Mouse (Mus musculus): ENCODE measurements around the gene Olfr157. TPM values are rescaled to one million over a fixed set of nuclear protein-coding genes. Genes with fewer than 3 reads are reported as not detected.

Olfr157 gene
- total and polyA plus RNA-seq, 3 experiments, result 0.01 TPM; not detected in 2

- no peaks in the 10 kb centered on the region; the same call in 1 of the 2 replicates for H3K79me2 ChIP-seq (ENCODE audit: control insufficient read depth, insufficient read depth, low read length, poor library complexity)
- H3K27ac ChIP-seq (ENCODE audit: control insufficient read depth, low read depth, low read length), result no peak overlapping the region
- peaks cover 0 to 2% of the 10 kb centered on the region in 2 experiments; a peak in 3 of 4 replicates for H3K27me3 ChIP-seq (ENCODE audit: control insufficient read depth in 1 of 2, insufficient read depth in 2 of 2, low read length in 2 of 2)
- no peak overlapping the region for H3K9ac ChIP-seq (ENCODE audit: control insufficient read depth, low read depth, low read length, poor library complexity, severe bottlenecking)
- no peaks in the 10 kb centered on the region; a peak in 2 of 4 replicates for H3K4me1 ChIP-seq (ENCODE audit: control insufficient read depth in 1 of 2, insufficient read depth in 2 of 2, low read length in 2 of 2)
- H3K4me3 ChIP-seq (ENCODE audit: control insufficient read depth in 1 of 2, insufficient read depth in 1 of 2, low read depth in 2 of 2, low read length in 2 of 2), result no peak overlapping the region
- H3K36me3 ChIP-seq (ENCODE audit: control insufficient read depth in 1 of 2, insufficient read depth in 2 of 2, low read length in 2 of 2), result no peaks in the 10 kb centered on the region; a peak in 1 of 4 replicates
- DNase-seq (ENCODE audit: low read depth, low spot score), result no peak
- H3K9me3 ChIP-seq (replicated peaks; ENCODE audit: insufficient read depth, low read length), result no peaks in the 10 kb centered on the region
- TF ChIP-seq POLR2A (IDR thresholded peaks at IDR 0.05; ENCODE audit: control insufficient read depth in 1 of 2, insufficient read depth in 1 of 2, low read depth in 1 of 2, low read length in 2 of 2, poor library complexity in 1 of 2) (no peak), TBP (IDR thresholded peaks at IDR 0.05; ENCODE audit: low read depth, low read length) (no peak), MEF2A (IDR thresholded peaks at IDR 0.05; ENCODE audit: extremely low read depth, insufficient replicate concordance, low read depth, low read length, poor library complexity, severe bottlenecking) (no peak)
Observed at GRCm38 (mm10) chr4:43879566-43879965, 39.6 kb upstream of the Olfr157 start.

- H3K27ac ChIP-seq (ENCODE audit: control insufficient read depth, low read depth, low read length), result no peak overlapping the region
- no peaks in the 10 kb centered on the region for H3K9me3 ChIP-seq (replicated peaks; ENCODE audit: insufficient read depth, low read length)
- no peaks in the 10 kb centered on the region; a peak in 1 of 4 replicates for H3K36me3 ChIP-seq (ENCODE audit: control insufficient read depth in 1 of 2, insufficient read depth in 2 of 2, low read length in 2 of 2)
- TF ChIP-seq HCFC1 (IDR thresholded peaks at IDR 0.05; ENCODE audit: low read depth, low read length), result no peak
- TF ChIP-seq ETS1 (IDR thresholded peaks at IDR 0.05; ENCODE audit: low read depth, low read length), result no peak
- no peak for TF ChIP-seq NRF1 (IDR thresholded peaks at IDR 0.05; ENCODE audit: insufficient read depth, low read depth, low read length, poor library complexity, severe bottlenecking)
- TF ChIP-seq MEF2A (IDR thresholded peaks at IDR 0.05; ENCODE audit: extremely low read depth, insufficient replicate concordance, low read depth, low read length, poor library complexity, severe bottlenecking), result no peak
- TF ChIP-seq JUND (IDR thresholded peaks at IDR 0.05; ENCODE audit: low read depth, low read length), result no peak
- TF ChIP-seq E2F4 (IDR thresholded peaks at IDR 0.05; ENCODE audit: borderline replicate concordance, low read depth, low read length), result no peak
- no peak for TF ChIP-seq POLR2AphosphoS5 (IDR thresholded peaks at IDR 0.05; ENCODE audit: borderline replicate concordance, low read depth, low read length)
- no peak for TF ChIP-seq CHD2 (IDR thresholded peaks at IDR 0.05; ENCODE audit: low read length)
- no peak for TF ChIP-seq MAZ (IDR thresholded peaks at IDR 0.05; ENCODE audit: low read depth, low read length)
- TF ChIP-seq MYC (IDR thresholded peaks at IDR 0.05; ENCODE audit: low read depth, low read length), result no peak
- TF ChIP-seq RCOR1 (IDR thresholded peaks at IDR 0.05; ENCODE audit: low read depth, low read length), result no peak
- TF ChIP-seq USF2 (IDR thresholded peaks at IDR 0.05; ENCODE audit: borderline replicate concordance in 1 of 2, insufficient read depth in 1 of 2, low read depth in 1 of 2, low read length in 2 of 2), result no peak
- TF ChIP-seq RAD21 (IDR thresholded peaks at IDR 0.05; ENCODE audit: low read depth, low read length), result no peak
- TF ChIP-seq EP300 (IDR thresholded peaks at IDR 0.05; ENCODE audit: low read depth in 1 of 2, low read length in 2 of 2), result no peak
- TF ChIP-seq ZKSCAN1 (IDR thresholded peaks at IDR 0.05; ENCODE audit: low read depth, low read length), result no peak
- TF ChIP-seq TBP (IDR thresholded peaks at IDR 0.05; ENCODE audit: low read depth, low read length), result no peak
- no peak for TF ChIP-seq UBTF (IDR thresholded peaks at IDR 0.05; ENCODE audit: borderline replicate concordance, insufficient read depth, low read depth, low read length)
- no peak for DNase-seq (ENCODE audit: low read depth, low spot score)
- H3K4me1 ChIP-seq (ENCODE audit: control insufficient read depth in 1 of 2, insufficient read depth in 2 of 2, low read length in 2 of 2), result no peaks in the 10 kb centered on the region; a peak in 2 of 4 replicates
- peaks cover 0 to 2% of the 10 kb centered on the region in 2 experiments; a peak in 3 of 4 replicates for H3K27me3 ChIP-seq (ENCODE audit: control insufficient read depth in 1 of 2, insufficient read depth in 2 of 2, low read length in 2 of 2)
- no peaks in the 10 kb centered on the region; the same call in 1 of the 2 replicates for H3K79me2 ChIP-seq (ENCODE audit: control insufficient read depth, insufficient read depth, low read length, poor library complexity)
- H3K9ac ChIP-seq (ENCODE audit: control insufficient read depth, low read depth, low read length, poor library complexity, severe bottlenecking), result no peak overlapping the region
- no peak overlapping the region for H3K4me3 ChIP-seq (ENCODE audit: control insufficient read depth in 1 of 2, insufficient read depth in 1 of 2, low read depth in 2 of 2, low read length in 2 of 2)
Observed at GRCm38 (mm10) chr4:43878121-43878776, 38.2 kb upstream of the Olfr157 start.
